Mouse (Mus musculus) forebrain, postnatal 0 days (tissue): ENCODE measurements around the gene Clcnka. TPM values are rescaled to one million over a fixed set of nuclear protein-coding genes. Genes with fewer than 3 reads are reported as not detected.

ENCODE experiments used
- ATAC-seq: fragments of 200-750 bp; cut with Nextera tagmentation; 2 replicates; pipeline ENCODE4 v1.8.0; 2017; ENCODE audit warnings: mild to moderate bottlenecking, moderate library complexity
- DNase-seq: peaks from one replicate; pipeline ENCODE4 v3.0.0-alpha.2; 2015
- H3K27ac ChIP-seq: fragments of 300-500 bp; sonication (generic); 2 replicates; pipeline ENCODE4 v1.5.1; 2014; ENCODE audit warnings: low read depth, mild to moderate bottlenecking, antibody characterized with exemption, low read length, moderate library complexity, mixed read lengths
- H3K27me3 ChIP-seq: fragments of 300-500 bp; sonication (generic); 2 replicates; pipeline ENCODE4 v1.6.1; 2014; ENCODE audit warnings: mild to moderate bottlenecking, low read length, mixed read lengths; ENCODE audit not compliant: insufficient read depth
- H3K36me3 ChIP-seq: fragments of 300-500 bp; sonication (generic); 2 replicates; pipeline ENCODE4 v1.6.1; 2014; ENCODE audit warnings: mild to moderate bottlenecking, moderate library complexity; ENCODE audit not compliant: insufficient read depth
- H3K4me1 ChIP-seq: fragments of 300-500 bp; sonication (generic); 2 replicates; pipeline ENCODE4 v1.6.1; 2014; ENCODE audit warnings: antibody characterized with exemption; ENCODE audit not compliant: insufficient read depth
- H3K4me2 ChIP-seq: fragments of 300-500 bp; sonication (generic); 2 replicates; pipeline ENCODE4 v1.6.1; 2014; ENCODE audit warnings: low read depth, mild to moderate bottlenecking, moderate library complexity
- H3K4me3 ChIP-seq: fragments of 300-500 bp; sonication (generic); 2 replicates; pipeline ENCODE4 v1.5.1; 2014; ENCODE audit warnings: low read depth, low read length, mixed read lengths
- H3K9ac ChIP-seq: fragments of 300-500 bp; sonication (generic); 2 replicates; pipeline ENCODE4 v1.6.1; 2014; ENCODE audit warnings: mild to moderate bottlenecking
- H3K9me3 ChIP-seq: fragments of 300-500 bp; sonication (generic); 2 replicates; pipeline ENCODE4 v1.6.1; 2016; ENCODE audit warnings: low read length
- CTCF ChIP-seq: sonication (generic); IDR thresholded peaks from 2 replicates; pipeline ENCODE4 v1.5.1; 2016; ENCODE audit warnings: antibody characterized with exemption, control low read depth, low read depth
- WGBS: fragments of 180-500 bp; shearing (Covaris S2); extraction: QIAGEN DNeasy Blood & Tissue Kit; methylation state at CpG from one replicate; pipeline ENCODE4 v1.1.7; 2014; 5-methylcytosine and 5-hydroxymethylcytosine counted together
- polyA plus RNA-seq: library from polyadenylated mRNA; unstranded; fragments of >200 nt; fragmentation: Nextera tagmentation; extraction: Ambion mirVana; gene quantifications from 2 replicates; pipeline ENCODE4 v1.2.1, GENCODE M21; 2015
- total RNA-seq: library from RNA; depleted of rRNA; stranded (reverse); fragments of >200 nt; gene quantifications from 2 replicates; pipeline ENCODE4 v1.2.3, GENCODE M21; 2014

Clcnka gene
- total and polyA plus RNA-seq, 2 experiments from 2014 or later, result 0.10 to 0.24 TPM

DNA sequence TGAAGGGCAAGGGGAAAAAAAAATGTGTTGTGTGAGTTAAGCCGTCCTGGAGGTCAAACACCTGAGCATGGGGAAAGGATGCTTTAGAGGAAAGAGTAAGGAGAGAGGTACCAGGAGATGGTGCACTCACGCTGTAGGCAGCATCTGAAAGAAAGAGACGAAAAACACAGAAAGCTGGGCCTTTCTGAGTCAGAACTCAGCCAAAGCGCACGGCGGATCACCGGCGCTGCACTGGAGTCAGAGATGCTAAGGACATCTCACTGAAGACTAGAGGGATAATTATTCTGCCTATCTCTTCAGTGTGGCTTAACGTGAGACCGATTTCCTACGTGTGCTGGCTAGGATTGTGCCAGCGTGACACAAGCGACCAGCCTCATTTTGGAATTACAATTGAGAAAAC, 29.4 kb upstream of the Clcnka start:
- H3K27ac ChIP-seq, result no peak overlapping the region
- H3K9ac ChIP-seq, result no peak overlapping the region
- H3K4me2 ChIP-seq, result no peak overlapping the region
- H3K9me3 ChIP-seq, result no peaks in the 10 kb centered on the region
- TF ChIP-seq CTCF, result no peak
- H3K27me3 ChIP-seq, result no peaks in the 10 kb centered on the region
- ATAC-seq, result no peak
- no peak for DNase-seq
- H3K36me3 ChIP-seq, result no peaks in the 10 kb centered on the region
- WGBS, result 78% methylated on average over 13 of the region's 13 CpGs
- H3K4me1 ChIP-seq, result peaks cover 4% of the 10 kb centered on the region; the same call in 1 of the 2 replicates
- no peak overlapping the region for H3K4me3 ChIP-seq

DNA sequence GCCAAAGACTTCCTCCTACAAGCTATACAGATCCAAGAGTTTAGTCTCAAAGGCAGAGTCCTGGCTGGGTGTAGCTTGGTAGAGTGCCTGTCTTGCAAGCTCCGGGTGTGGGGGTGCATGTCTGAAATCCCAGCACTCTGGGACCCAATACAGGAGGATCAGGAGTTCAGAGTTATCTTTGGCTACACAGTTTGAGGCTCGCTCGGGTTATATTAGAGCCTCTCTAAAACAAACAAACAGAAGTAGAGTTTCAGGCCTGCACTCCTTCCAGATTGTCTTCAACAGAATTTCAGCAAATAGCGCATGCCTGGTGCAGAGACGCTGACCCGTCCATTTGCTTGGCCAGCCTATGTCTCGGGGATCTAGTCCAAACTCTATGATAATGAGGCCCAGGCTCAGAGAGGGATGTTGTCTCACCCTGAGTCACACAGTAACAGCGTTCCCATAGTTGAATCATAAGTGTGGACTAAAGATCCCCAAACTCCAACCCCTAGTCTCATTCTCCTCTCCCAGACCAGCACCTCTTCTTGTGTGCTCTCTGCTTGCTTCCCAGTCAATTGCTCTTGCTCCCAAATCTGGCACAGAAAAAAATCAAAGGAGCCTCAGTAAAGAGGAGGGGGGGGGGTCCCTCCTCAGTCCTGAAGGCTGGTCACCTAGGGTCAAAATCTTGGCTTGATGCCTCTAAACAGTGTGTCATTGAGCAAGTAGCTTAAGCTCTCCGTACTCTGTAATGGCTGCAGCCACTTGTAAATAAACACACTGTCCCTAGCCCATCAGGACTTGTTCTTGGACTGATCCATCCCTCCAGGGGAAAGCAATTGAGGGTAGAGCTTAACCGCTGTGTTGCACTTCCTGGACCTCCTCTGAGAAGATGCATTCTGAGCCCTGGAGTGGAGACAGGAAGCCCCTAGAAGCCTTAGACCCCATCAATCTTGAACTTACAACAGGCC, 28.5 kb upstream of the Clcnka start:
- no peaks in the 10 kb centered on the region for H3K27me3 ChIP-seq
- H3K36me3 ChIP-seq, result no peaks in the 10 kb centered on the region
- DNase-seq, result no peak
- 83% methylated on average over 10 of the region's 10 CpGs for WGBS
- 0 out of 2 replicates have a peak overlapping the region, but pooled peaks have one; percentile 73 for H3K9ac ChIP-seq
- H3K4me3 ChIP-seq, result no peak overlapping the region
- TF ChIP-seq CTCF, result no peak
- no peak overlapping the region for H3K4me2 ChIP-seq
- peaks cover 4% of the 10 kb centered on the region; the same call in 1 of the 2 replicates for H3K4me1 ChIP-seq
- ATAC-seq, result no peak
- H3K9me3 ChIP-seq, result no peaks in the 10 kb centered on the region
- no peak overlapping the region for H3K27ac ChIP-seq

DNA sequence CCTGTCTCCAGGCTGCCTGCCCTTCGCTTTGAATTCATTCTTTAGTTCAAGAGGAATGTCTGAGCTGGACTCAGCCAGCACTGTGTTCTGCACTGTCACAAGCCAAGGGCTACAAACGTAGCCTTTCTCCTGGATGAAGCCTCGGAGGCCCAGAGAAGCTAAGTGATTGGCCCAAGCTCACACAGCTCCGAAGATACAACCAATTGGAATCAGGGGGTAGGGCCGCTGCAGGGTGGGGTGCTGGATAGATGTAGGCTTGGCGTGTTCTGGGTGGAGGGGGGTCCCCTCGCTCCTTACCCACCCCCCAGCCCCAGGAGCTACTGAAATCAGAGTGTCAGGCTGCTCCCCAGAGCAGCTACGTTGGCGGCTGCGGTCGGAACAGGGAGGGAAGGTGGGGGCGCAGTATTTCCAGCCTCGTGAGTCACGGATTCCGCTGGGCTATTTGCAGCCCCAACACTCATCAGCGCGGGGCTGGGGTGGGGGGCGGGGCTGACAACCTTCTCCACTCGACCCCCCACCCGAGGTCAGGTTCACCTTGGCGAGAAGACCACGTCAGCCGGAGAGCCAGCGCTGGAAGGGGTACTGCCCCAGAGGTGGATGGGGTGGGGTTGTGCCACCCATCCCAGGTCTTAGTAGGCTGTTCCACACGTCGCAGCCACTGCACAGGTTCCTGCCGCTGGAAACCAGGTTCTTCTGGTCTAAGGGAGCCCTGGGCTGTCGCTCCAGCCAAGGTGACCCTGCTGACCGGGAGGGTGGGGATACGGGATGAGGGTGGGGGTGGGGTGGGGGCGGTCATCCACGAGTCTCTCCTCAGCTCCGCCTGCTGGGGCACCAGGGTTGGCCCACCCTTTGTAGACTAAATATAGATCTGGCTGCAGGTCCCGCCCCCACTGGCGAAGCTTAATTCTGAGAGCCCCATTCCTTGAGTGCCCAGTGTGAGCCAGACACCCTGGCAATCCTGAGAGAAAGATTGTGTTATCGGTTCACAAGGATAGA, 27.3 kb upstream of the Clcnka start:
- Histone ChIP-seq H3K9ac (peak overlapping the region; percentile 73), H3K27me3 (no peaks in the 10 kb centered on the region), H3K4me2 (peak overlapping the region; percentile 89), H3K9me3 (no peaks in the 10 kb centered on the region), H3K36me3 (no peaks in the 10 kb centered on the region), H3K27ac (peak overlapping the region; percentile 69), H3K4me3 (peak overlapping the region; percentile 56), H3K4me1 (peaks cover 4% of the 10 kb centered on the region; the same call in 1 of the 2 replicates)
- no peak; the same call in 1 of the 2 replicates for TF ChIP-seq CTCF
- WGBS, result 4% methylated on average over 36 of the region's 36 CpGs
- peak; percentile 86 for DNase-seq
- peak; percentile 99 for ATAC-seq

DNA sequence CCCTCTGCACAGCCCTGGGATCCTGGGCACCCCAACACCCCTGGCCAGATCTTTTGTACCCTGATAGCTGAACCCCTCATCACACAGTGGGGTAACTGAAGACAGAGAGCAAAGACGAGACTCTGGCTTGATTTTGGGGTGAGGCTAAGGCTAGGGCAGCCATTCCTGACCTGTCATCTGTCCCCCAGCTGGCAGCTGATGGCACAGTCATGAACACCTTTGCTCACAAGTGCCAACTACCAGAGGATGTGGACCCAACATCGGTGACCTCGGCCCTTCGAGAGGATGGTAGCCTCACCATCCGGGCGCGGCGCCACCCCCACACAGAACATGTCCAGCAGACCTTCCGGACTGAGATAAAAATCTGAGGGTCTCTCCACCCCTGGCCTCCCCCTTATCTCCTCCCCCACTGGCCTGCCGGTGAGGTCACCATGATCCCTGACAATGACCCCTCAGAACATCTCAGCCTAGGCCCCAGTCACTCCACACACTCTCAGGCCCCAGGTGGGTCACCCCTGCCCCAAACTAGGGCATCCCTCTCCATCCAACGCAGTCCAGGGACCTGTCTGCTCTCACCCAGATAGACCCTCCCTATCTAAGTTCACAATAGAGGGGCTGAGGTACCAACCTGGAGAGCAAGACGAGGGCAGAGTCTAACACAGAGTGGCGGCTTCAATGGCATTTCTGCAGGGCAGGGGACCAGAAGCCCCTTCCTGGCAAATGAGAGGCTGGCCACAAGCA, 25.3 kb upstream of the Clcnka start:
- DNase-seq, result no peak
- Histone ChIP-seq H3K36me3 (no peaks in the 10 kb centered on the region), H3K27me3 (no peaks in the 10 kb centered on the region), H3K4me1 (peaks cover 4% of the 10 kb centered on the region; the same call in 1 of the 2 replicates), H3K9me3 (no peaks in the 10 kb centered on the region), H3K4me3 (no peak overlapping the region), H3K4me2 (no peak overlapping the region), H3K27ac (no peak overlapping the region), H3K9ac (no peak overlapping the region)
- ATAC-seq, result no peak
- WGBS, result 86% methylated on average over 13 of the region's 13 CpGs
- no peak for TF ChIP-seq CTCF

DNA sequence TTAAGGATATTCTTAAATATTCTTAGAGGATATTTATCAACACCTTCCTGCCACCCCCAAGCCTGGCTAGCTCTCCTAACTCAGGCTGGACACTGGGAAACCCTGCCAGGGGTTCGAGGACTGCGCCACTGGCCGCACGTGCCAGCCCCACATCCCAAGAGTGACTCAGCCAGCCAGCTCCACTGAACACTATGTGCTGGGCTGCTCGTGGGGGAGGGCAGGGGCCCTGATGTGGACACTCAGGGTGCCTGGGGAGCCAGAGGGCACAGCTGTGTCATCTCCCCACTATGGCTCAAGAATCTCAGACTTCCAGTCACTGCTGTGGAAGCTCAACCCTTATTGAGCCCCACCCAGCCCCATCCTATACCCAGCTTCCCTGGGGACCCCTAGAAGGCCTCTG, 24.8 kb upstream of the Clcnka start:
- no peak for ATAC-seq
- Histone ChIP-seq H3K27ac (no peak overlapping the region), H3K36me3 (no peaks in the 10 kb centered on the region), H3K9me3 (no peaks in the 10 kb centered on the region), H3K4me3 (no peak overlapping the region), H3K27me3 (no peaks in the 10 kb centered on the region), H3K4me2 (no peak overlapping the region), H3K4me1 (peaks cover 4% of the 10 kb centered on the region; the same call in 1 of the 2 replicates), H3K9ac (no peak overlapping the region)
- TF ChIP-seq CTCF, result no peak
- 69% methylated on average over 5 of the region's 5 CpGs for WGBS
- no peak for DNase-seq

DNA sequence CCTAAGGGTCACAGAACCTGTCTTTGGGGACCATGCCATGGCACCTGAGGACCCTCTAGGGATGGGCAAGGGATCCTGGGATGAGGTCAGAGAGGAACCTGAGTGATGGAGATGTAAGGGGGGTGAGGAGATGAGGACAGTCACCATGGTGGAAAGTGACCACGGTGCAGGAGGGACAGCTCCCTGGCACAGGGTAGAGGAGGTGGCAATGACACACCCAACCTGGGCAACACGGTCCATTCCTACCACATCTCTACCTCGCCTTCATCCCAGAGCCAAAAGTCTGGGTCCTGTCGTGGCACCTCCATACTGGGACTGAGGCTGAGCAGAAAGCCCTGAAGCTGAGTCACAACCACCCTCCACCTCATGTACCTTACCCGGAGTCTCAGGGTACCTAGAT, 24.3 kb upstream of the Clcnka start:
- no peak overlapping the region for H3K9ac ChIP-seq
- DNase-seq (no peak), ATAC-seq (no peak)
- no peak for TF ChIP-seq CTCF
- H3K4me1 ChIP-seq, result peaks cover 4% of the 10 kb centered on the region; the same call in 1 of the 2 replicates
- H3K36me3 ChIP-seq, result no peaks in the 10 kb centered on the region
- H3K27ac ChIP-seq, result no peak overlapping the region
- no peaks in the 10 kb centered on the region for H3K9me3 ChIP-seq
- H3K4me3 ChIP-seq, result no peak overlapping the region
- H3K27me3 ChIP-seq, result no peaks in the 10 kb centered on the region
- WGBS, result 82% methylated on average over 5 of the region's 5 CpGs
- H3K4me2 ChIP-seq, result no peak overlapping the region
